Mouse (Mus musculus): ENCODE results near the gene Cilp. TPM values are rescaled to one million over a fixed set of nuclear protein-coding genes. Genes with fewer than 3 reads are reported as not detected.
"Not testable (repeated sequence)": the region's sequence is repeated elsewhere in the genome, so short reads cannot be mapped to it uniquely, and the experiment has no call there.

Gene Cilp
- total RNA-seq, 2 experiments from 2014 or later = 6.2 to 6.6 TPM

- DNase-seq = no peak
- intact Hi-C loops (cut with DNase I) = no loop called here
Measured at GRCm38 (mm10) chr9:65244036-65244806, 20.8 kb upstream of the Cilp start.

GRCm38 (mm10) chr9:65247502-65248376 lies 17.2 kb upstream of the Cilp start:
- intact Hi-C loops (cut with DNase I) = no loop called here
- peak; percentile 40 to 58 for DNase-seq

DNA sequence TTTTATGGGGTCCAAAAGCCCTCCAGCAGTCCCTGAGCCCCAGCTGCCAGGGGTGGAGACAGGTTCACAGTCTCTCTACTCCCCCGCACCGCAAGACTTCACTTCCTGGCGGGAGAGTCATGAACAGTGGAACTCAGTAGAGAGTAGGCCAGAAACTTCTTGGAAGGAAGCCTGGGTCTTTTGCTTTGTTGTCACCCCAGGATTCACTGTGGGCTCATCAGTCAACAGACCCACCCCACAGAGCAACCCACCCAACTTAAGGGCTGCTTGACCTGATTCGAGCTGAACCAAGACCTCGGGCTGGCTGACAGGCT lies 16.6 kb upstream of the Cilp start:
- peak in 1 of 2 experiments; percentile 47 for DNase-seq
- intact Hi-C loops (cut with DNase I) = no loop called here

GRCm38 (mm10) chr9:65252026-65252425 lies 13.0 kb upstream of the Cilp start:
- intact Hi-C loops (cut with DNase I) = no loop called here
- peak; percentile 25 to 27 for DNase-seq

DNA sequence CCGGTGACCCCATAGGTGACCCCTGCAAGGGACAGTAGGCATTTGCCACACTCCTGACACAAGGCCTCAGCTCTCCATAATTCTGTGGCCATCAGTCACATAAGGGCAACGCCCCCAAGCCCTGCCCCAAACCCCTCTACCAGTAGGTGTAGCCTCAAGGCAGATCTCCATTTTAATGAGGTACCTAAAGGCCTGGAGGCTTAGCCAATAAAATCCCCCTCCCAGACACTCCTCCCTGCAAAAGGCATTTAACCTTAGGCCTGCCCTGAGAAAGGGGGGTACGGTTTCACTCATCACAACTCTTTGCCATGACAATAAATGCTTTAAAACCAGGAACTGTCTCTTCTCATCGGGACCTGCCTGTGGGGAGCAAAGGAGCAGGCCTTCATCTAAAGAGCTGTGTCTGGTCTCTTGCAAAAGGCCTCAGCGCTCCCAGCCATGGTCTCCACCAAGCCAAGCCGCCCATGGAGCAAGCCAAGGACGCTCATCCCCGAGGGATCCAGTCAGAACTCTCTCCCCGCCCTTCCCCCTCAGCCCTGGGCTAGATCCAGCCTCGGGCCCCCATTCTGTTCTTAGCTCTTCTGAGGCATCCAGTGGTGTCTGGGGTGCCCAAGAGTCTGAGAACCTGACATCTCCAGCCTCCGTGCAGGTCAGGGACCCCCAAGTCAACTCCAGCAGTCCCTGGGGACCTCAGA lies 8.9 kb upstream of the Cilp start:
- peak; percentile 29 to 35 for DNase-seq
- intact Hi-C loops (cut with DNase I) = no loop called here

GRCm38 (mm10) chr9:65257218-65257910 lies 7.6 kb upstream of the Cilp start:
- no peak for DNase-seq
- intact Hi-C loops (cut with DNase I) = no loop called here

DNA sequence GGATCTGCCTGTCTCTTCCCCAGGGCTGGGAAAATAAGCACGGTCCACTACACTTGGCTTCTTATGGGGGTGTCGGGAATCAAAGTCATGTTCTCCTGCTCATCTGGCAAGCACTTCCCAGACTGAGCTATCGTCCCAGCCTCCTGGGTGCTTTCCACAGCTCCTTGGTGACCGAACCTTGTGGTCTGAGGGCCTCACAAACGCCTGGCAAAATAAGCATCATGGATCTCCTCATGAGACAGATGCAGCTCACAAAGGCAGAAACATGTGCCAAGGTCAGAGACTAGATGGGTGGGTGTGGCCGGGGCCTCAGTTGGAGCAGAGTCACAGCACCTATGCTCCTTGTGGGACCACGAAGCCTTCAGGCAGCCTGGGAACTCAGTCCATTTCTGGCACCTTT lies 5.6 kb upstream of the Cilp start:
- intact Hi-C loops (cut with DNase I) = no loop called here

DNA sequence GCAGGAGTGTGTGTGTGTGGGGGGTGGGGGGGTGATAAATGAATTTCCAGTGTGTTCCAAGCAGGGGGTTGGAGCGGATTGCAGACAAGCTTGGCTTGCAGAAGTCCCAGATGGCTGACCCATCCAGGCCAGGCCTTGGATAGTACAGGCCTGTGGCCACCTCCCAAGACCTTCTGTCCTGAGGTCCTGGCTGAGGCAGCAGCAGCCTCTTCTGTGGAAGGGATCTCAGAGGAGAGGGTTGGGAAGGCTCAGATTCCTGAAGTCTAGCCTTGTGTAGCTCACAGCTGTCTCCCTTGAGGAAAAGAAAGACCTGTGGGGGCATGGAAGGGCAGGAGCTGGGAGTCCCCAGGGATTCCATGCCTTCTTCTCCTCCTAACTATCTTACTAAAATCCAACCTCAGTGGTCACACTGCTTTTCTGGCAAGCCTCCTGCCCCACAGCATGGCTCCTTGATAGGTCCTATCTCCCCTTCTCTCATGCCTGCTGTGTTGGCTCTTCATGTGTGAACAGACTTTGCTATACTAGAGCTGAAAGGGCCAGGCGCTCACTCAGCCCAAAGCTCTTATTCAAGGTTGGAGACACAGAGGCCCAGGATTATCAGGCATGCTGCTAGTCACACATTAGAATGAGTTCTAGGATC lies 3.3 kb upstream of the Cilp start:
- intact Hi-C loops (cut with DNase I) = no loop called here
- DNase-seq = peak; percentile 60 to 63

More for the DNA sequence above, 5.6 kb upstream of the Cilp start:
- no peak for DNase-seq

GRCm38 (mm10) chr9:65262641-65263120 lies 2.3 kb upstream of the Cilp start:
- peak in 1 of 2 experiments; percentile 30 for DNase-seq
- intact Hi-C loops (cut with DNase I) = no loop called here

DNA sequence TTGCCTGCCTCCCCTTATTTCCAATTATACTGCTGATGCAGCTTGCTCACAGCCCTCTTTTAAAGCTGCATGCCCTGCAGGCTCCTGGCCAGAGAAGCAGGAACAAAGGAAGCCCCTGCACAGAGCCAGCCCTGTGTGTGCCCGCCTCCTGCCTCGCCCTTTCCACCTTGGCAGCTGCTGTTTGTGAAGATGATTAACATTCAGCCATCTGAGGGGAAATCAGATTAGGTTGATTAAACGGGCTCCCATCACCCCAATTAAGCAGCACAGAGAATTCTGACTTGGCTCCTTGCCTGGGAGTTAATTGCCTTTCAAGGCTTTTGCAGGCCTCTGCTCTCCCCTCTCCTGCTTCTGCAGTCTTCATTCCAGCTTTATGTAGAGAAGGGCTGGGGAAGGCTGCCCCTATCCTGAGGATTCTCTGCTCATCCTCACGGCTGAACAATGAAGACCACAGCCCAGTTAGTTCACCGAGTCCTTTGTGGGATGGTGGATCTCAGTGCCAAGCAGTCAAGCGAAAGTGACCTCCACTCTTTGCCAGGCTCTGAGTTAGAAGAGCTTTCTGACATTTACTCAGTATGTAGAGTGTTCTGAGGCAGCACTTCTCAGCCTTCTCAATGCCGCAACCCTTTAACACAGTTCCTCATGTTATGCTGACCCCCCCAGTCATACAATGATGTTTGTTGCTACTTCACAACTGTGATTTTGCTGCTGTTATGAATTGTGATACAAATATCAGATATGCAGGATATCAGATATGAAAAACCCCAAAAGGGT lies 2.9 kb downstream of the Cilp start:
- intact Hi-C loops (cut with DNase I) = no loop called here

GRCm38 (mm10) chr9:65273048-65273809 lies 8.2 kb downstream of the Cilp start:
- no peak for DNase-seq
- intact Hi-C loops (cut with DNase I) = no loop called here

More for the DNA sequence above, 2.9 kb downstream of the Cilp start:
- no peak for DNase-seq

GRCm38 (mm10) chr9:65273873-65274272 lies 8.9 kb downstream of the Cilp start:
- DNase-seq = no peak
- intact Hi-C loops (cut with DNase I) = no loop called here

DNA sequence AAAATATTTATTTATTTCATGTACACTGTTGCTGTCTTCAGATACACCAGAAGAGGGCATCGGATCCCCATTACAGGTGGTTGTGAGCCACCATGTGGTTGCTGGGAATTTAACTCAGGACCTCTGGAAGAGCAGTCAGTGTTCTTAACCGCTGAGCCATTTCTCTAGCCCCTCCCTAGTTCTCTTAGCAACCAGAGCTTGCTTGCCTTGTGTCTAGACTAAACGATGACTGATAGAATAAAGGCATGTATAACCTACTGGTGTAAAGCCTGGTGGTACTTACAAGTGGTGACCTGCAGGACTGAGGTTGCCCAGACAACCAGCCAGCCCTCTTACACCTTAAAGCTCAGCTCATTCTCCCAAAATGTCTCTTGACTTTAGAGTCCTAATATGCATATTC lies 9.9 kb downstream of the Cilp start:
- intact Hi-C loops (cut with DNase I); DNase-seq: not testable (repeated sequence)

- DNase-seq = no peak
- intact Hi-C loops (cut with DNase I) = no loop called here
Measured at GRCm38 (mm10) chr9:65275810-65276530, 11.0 kb downstream of the Cilp start.

- DNase-seq = peak in 1 of 2 experiments; percentile 54
- intact Hi-C loops (cut with DNase I) = loop anchor here (2.0 kb wide), 3 partner anchors 53 to 149 kb away; partner anchors contain the start of gene Parp16
Measured at GRCm38 (mm10) chr9:65281536-65282151, 16.7 kb downstream of the Cilp start.

DNA sequence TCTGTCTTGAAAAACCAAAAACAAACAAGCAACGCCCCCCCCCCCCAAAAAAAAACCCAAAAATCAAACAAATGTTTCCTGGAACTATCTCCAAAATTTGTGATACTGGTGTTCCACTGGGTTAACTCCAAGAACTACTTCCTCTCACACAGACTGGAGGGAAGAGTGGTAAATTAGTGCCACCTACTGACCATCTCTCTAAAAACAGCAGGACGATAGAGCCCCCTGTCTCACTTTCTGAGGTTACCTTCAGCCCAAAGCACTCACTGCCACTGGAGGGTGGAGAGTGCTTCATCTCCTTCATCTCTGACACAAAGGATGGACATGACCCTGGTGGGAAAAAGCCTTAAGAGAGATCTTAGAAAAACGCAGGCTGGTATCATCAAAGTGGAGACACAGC lies 18.3 kb downstream of the Cilp start:
- peak in 1 of 2 experiments; percentile 50 for DNase-seq
- intact Hi-C loops (cut with DNase I) = loop anchor here (2.0 kb wide), 3 partner anchors 54 to 150 kb away; partner anchors contain the start of gene Parp16

DNA sequence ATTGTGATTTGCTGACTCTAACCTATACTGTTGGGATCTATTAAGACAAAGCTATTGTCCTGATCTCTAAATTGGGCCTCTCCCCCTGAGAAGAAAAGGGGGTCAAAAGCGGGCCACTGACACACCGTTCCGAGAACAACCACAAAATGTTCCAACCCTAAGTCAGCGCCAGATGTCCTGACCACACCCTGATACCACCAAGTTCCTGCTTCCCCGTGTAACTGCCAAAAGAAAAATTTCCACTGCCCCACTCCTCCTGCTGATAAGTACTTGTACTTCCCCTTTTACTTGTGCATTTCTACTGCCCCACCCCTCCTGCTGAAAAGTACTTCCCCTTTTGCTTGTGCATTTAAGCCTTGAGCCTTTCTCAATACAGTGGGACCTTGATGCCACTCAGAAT lies 23.3 kb downstream of the Cilp start:
- intact Hi-C loops (cut with DNase I); DNase-seq: not testable (repeated sequence)
